Mouse (Mus musculus): ENCODE results near the gene Scn3b.
A peak's percentile ranks its signal among the peaks of the same experiment; 100 is the strongest.

DNA sequence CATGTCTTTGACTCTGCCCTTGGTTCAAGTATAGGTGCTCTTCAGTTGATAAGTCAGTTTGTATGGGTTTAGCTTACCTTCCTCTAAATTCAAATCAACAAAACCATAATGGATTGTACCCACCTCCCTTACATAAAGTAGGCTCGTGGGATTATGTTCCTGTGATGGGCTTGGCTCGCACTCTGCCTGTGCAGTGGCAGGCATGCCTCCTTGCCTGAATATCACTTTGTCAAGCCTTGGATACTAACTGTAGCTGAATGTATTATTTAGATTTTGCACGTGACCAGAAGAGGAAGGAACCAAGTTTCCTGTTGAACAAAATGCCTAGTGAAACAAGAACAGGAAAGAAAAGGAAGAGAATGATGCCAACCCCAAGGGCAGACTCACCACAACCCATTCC lies 2.1 kb downstream of the Scn3b start:
- no peak for TF ChIP-seq CTCF (IDR thresholded peaks at IDR 0.05; ENCODE audit: insufficient read depth, low read length)
- TF ChIP-seq POLR2A (IDR thresholded peaks at IDR 0.05; ENCODE audit: borderline replicate concordance, extremely low read depth, low read depth, low read length), result peak; percentile 8; the same call in 1 of the 2 replicates

Measured in lung, adult 2 months (tissue).